Mouse (Mus musculus) testis, postnatal 10 days (tissue): ENCODE measurements around the gene Spred2.

ENCODE experiments used
- DNase-seq: peaks from one replicate; pipeline ENCODE4 v3.0.0; 2021; ENCODE audit warnings: low spot score

The Spred2 gene

DNA sequence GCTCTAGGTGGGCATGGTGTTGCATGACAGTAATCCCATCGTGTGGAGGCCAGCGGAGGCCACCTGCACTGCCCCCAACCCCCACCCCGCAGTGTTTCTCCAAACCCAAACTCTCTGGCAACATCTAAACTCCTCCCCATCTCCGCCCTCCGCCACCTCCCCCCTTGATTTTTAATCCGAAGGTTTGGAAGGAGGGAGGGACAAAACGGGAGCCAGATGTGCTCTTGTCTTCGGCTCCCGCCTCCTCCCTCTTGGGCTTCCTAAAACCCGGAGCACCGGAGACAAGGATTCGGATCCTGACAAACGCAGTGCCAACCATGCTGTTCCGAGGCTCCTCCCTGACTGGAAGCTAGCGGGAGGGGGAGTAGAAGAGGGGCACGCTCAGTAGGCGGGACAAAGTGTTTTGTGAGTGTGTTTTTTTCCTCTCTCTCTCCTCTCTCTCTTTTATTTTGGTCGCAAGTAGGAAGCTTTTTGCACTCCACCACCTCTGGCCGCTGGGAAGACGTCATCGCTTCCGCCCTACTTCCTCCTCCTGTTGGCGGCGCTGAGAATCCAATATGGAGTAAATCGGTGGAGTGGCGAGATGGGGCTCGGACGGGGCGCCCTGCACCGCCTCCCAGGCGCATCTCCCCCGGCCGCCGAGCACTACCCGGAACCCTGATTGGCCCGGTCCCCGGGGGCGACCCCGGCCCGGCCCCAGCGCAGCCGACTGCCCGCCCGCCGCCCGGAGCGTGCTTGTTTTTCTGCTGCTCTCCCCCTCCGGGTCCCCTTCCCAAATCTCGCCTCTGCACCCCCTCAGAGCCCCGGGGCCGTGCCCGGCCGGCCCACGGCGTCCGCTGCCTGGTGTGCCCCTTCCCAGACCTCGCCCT lies at the start of gene Spred2:
Spred2 (plus strand) TSS at position 488 of the 869 bp plus-strand sequence.
- DNase-seq = peak; percentile 90

DNA sequence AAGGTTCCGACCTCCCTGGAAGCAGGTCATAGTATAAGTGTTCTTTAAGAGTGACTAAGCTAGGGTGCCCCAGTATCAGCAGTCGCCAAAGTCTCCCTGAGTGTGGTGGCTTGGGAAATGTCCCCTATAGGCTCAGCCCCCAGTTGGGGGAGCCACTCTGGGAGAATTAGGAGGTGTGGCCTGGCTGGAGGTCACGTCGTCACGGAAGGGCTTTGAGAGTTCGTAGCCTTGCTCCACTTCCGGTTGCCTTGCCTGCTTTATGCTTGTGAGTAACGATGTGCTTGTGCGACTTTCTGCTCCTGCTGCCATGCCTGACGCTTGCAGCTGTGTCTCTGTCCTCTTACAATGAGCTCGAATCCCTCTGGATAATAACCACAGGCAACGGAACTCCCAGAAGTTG lies 48.6 kb upstream of the Spred2 start:
- DNase-seq = no peak

DNA sequence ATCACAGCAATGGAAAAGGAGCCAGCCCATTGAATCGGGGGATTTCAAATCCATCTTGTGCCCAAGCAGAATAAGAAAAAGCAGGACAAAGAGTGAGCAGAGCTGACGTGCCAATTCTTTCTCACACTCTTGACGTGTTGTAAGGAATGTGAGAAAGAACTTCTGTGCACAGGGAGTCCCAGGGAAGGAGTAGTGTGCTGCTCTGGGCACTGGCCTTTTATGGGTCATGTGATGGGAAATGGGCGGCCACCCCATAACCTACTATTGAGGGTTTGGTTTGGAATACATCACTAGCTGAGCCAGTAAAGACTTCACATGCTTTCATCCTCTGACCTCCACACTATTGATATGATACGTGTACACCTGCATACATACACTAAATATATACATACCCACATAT lies 48.2 kb upstream of the Spred2 start:
- DNase-seq = no peak

DNA sequence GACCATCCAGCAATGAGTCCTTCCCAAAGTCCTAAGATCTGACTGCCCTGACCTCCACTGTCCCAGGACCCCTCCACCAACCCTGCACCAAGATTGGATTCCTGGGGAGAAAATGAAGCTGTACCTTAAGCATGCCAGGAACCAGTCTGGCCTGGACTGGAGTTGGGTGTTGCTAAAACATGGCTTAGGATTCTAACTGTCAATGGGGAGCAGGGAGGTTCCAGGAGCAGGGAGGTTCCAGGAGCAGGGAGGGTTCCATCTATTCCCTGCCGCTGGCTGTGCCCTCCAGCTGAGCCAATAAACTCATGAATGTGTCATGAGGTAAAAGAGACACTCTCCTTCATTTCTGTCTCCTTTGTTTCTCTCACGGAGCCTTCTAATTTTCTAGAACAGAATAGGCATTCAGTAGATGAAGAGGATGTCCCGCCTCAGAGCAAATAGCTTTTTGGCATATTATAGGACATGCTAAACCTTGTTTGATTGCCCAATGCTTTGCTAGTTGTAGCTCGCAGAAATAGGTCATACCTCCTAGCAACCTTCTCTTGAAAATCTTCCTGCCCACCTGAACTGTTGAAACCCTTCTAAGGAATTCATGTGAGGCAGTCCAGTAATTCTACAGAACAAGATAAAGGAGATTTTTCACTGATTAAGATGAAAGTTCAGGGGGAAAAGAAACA lies 46.8 kb upstream of the Spred2 start:
- no peak for DNase-seq

DNA sequence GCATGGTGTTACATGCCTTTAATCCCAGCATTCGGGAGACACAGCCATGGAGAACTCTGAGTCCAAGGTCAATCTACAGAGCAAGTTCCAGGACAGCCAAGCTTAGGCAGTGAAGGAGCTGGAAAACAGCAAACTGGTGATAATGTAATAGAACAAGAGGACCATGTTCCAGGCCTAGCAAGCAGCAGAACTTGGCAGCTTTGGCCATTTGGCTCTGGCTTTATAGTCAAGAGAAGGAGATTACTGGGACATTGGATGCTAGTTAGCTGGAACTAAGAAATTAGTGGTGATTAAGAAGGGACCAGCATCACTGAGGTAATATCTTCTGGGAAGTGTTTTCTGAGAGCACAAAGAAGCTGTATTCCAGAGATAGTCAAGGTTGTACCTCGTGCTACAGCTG lies 42.8 kb upstream of the Spred2 start:
- no peak for DNase-seq

DNA sequence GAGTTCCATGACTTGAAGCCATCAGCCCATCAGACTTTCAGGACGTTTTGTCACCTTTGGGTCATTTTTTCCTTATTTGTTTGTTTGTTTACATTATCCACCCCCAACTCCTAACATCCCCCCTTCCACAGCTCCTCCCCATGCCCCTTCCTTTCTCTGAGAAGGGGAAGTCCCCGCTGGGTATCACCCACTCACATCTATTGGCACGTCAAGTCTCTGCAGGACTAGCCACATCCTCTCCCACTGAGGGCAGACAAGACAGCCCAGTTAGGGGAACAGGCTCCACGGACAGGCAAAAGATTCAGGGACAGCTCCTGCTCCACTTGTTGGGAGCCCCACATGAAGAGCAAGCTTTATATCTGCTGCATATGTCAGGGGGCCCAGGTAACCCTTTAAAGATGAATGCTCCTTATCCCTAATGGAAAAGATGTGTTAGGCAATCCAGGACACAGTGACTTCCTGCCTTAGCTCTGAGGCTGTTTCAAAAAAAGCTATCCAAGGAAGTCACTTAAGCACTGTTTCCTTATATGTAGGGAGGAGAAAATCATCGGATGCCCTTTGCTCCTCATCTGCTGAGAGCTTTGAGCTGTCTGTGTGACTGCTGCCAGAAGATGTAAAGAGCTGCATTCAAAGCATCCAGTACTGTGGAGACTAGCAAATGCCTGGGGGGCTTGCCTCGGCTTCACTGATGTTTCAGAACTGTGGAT lies 33.3 kb upstream of the Spred2 start:
- no peak for DNase-seq

DNA sequence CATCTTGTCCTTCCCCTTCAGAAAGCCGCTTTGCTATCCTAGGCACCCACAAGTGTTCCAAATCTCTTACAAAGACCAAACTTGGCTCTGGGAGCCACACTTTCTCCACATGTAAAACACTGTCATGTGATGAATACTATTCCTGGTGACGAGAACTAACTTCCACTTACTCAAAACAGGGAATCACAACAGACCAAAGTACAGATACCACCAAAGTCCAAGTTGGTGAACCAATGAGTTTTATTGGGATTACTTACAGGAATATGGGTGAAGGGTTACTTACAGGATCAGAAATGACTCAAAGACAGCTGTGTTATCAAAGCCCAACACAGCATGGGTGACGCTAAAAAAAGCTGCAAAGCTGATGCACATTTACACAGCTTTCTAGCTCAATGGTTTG lies 30.9 kb upstream of the Spred2 start:
- DNase-seq = no peak

DNA sequence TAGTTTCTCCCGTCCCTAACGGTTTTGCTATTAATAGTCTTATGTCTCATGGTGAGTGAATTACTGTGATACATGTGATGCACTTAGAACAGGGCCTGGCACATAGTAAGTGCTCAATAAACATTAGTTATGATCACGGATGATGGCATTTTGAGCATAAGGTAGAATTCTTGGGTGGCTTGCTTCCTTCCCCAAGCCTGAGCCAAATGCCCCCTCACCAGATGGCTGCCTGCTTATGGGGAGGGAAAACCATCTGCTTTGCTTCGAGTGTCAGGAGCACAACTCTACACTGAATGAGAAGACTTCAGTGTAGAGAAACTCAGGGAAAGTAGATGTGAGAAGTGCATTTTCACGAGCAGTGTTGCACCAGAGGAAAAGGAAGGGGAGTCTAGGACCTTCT lies 24.6 kb upstream of the Spred2 start:
- DNase-seq = no peak

DNA sequence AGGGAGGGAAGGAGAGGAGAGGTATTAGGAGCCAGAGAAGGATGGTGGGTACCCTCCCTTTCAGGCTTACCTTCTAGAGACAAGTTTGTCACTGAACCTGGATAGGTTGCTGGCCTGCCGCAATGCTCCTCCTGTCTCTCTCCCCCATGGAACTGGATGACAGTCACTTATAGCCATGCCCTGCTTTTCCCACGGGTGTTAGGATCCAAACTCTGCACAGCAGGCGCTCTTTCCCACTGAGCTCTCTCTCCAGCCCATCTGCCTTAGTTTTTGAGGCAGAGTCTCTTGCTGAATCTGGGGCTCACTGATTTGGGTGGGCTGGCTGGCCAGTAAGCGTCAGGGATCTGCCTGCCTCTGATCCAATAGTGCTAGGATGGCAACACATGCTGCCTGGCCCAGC lies 23.5 kb upstream of the Spred2 start:
- DNase-seq = no peak

DNA sequence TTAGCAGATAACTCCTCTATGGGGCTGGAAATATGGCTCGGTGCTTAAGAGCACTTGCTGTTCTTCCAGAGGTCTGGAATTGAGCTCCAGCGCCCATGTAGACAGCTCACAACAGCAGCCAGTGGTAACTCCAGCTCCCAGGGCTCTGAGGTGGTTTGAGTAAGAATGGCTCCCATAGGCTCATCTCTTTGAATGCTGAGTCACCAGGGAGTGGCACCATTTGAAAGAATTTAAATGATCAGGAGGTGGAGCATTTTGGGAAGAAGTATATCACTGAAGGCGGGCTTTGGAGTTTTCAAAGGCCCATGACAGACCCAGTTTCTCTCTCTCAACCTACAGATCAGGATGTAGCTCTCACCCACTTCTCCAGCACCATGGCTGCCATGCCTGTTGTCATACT lies 13.0 kb upstream of the Spred2 start:
- DNase-seq = no peak

DNA sequence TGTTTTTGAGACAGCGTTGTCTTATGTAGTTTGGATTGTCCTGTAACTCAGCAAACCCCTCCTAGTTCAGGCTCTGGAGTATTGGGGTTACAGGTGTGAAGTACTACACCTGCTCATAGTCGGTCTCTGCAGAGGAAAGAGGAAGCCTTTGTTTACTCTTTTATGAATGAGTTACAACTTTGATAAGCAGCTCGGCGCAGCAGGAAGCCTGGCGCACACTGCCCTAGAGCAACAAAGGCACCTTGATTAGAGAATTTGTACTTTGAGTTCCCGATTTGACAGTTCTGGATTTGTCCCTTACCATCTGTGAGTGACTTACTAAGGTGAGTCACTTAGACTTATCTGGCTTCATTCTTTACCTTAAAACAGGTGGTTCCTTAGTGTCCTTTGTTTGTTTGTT lies 12.0 kb upstream of the Spred2 start:
- DNase-seq = no peak

DNA sequence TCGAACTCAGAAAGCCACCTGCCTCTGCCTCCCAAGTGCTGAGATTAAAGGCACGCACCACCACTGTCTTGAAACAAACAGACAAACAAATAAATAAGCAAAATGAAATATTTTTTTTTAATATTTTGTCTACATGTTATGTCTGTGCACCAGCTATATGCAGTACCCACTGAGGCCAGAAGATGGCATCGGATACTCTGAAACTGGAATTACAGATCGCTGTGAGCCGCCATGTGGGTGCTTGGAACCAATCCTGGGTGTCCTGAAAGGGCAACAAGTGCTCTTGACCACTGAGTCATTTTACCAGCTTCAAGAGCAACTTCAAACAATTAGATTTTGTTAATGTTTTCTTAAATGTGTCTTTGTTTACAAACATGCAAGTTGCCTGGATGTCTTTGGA lies 11.5 kb upstream of the Spred2 start:
- DNase-seq = no peak

DNA sequence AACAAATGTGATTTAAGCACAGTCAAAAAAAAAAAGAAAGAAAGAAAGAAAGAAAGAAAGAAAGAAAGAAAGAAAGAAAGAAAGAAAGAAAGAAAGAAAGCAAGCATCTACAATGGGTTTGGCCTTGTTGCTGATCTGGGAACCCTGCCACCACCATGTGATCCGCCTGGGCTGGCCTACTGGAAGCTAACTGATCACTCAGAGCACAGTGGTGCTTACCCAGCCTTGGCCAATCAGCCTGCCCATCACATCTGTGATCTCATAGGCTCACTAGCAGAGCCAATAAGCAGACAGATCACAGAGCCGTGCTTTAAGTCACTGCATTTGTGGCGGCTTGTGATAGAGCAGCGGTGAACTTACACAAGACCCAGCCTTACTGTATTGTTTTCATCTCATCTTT lies 10.4 kb upstream of the Spred2 start:
- DNase-seq = no peak

DNA sequence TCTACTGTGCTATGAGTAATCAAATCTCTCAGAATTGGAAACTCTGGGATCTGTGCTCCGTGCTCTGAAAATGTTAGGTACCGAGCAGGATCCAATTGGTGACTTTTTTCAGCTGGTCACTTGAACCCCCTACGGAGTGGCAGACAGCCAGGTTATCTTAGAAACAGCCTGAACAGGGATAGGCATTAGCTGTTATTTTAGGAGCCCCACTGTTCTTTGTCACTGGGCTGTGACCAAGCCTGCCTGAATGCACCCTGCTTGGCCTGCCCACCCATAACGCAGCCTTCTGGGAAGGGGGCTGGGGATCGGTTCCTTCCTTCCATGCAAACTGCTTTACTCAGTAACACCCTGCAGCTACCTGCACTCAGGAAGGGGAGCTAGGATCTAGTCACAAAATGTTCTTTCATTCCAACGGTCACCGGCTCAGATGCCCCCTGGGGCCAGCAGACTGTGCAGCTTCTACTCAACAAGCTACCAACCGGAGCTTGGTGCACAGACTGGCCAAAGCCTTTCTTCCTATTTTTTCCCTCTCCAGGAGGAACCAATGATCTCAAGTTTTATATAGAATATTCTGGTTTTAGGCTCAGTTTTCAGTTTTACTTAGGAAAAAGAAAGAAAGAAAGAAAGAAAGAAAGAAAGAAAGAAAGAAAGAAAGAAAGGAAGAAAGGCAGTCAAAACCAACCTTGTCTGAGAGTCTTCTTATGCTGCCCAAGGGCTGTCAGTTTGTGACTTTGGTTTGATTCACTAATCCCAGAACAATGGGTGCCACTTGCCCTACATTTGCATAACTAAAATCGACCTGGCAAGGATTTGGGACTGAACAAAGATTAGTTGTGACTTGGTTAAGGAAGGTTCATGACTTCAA lies 6.6 kb upstream of the Spred2 start:
- DNase-seq = no peak

DNA sequence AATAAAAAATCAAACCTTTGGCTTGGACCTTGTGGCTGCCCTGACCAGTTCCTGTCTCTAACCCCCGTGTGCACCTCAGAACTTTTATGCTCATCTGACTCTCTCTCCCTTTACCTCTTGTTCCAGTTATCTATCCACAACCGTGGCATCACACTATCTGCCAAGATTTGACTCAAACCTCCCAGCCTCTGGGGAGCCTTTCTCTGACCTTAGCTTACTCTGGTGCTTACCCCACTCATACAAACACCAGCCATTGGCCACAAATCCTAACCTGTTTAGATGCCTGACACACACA lies 6.0 kb upstream of the Spred2 start:
- no peak for DNase-seq

DNA sequence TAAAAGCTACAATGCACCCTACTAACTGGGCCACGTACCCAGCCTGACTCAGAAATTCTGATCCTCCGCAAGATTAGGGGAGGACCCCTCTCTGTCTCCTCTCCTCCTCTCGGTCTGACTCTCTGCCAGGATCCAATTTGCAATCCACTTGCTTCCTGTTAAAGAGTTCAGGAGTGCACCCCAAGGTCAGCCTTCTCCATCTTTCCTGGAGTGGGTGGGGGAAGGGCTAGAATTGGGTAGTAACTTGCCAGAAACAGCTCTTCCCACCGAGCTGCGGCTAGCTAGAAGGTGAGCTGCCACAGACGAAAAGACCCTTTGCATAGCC lies 4.8 kb upstream of the Spred2 start:
- peak; percentile 57 for DNase-seq

DNA sequence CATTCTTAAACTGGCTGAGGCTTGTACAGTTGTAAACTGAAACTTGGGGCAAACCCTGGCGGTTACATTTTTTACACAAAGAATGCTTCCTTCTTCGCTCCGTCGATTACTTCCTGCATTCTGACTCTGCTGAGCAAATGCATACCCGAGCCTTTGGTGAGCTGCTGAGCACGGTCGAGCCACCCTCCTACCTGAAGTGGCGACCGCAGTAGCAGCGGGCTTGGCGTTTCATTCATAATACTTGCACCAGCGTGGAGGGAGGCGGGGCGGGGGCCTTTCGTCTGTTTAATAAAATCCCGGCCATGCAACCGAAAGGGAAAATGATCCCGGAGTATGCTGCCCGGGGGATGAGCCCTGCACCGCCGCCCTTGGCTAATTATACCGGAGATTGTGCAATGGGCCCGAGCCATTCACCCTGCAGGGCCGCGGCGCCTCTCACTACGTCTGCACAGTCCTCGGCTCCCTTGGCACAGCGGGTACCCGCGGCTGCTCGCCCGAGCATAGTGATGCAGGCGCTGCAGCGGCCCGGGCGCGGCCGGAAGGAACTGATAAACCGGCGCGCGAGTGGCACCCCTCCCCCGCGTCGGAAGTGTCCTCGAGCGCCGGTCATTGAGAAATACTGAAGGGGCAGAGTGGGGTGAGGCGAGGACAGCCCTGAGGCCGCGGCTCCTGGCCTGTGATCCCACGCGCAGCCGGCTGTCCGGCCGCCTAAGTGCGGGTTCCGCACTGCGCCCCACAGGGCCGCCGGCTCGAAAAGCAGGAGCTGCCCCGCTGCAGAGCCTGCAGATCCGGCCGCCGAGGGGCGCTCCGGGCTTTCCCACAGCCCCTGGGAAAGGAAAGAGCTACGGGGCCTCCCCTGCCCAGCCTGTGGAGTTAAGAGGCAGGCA lies 4.1 kb upstream of the Spred2 start:
- DNase-seq = peak; percentile 87

DNA sequence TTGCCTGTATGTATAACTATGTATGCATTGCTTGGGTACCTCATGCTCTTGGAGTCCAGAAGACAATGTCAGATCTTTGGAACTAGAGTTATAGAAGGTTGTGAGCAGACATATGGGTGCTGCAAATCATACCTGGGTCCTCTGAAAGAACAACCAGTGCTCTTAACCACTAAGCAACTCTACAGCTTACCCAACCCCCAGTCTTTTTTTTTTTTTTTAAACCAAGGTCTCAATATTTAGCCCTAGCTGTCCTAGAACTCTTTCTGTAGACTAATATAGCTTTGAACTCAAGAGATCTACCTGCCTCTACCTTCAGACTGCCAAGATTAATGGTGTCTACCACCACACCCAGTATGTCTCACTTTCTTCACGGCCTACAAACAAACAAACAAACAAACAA lies 2.5 kb upstream of the Spred2 start:
- DNase-seq = no peak

DNA sequence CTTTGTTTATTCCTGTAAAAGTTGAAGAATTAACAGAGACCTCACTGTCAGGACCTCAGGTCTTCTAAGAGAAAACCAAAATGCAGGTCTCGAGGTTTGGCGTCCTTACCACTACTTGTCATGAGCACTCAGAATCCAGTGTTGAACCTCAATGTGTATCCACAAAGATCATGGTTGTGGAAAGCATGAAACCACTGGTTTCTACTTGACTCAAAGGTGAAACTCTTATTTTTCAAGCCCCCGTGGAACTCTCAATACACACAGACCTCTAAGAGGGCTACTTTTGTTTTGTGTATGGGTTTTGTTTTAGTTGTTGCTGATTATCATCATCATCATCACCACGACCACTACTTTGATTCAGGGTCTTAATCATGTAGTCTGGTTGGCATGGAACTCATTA lies 2.0 kb upstream of the Spred2 start:
- DNase-seq = no peak

DNA sequence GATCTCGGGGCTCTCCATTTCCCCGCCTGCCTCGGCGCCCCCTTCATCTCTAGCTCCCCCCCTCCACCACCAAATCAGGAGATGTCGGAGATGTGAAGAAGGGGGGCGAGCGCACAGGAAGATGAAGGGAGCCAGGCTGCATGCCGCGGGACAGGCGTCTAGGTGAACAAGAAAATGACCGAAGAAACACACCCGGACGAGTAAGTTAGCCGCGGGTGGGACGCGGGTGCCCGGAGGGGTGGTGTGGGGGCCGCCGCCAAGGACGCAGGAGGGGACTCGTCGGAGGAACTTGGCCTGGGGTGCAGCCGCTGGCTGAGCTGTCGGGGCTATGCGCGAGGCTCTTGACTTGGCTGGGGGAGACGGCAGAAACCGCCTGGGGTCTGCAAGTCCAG lies 578 bp downstream of the Spred2 start:
- no peak for DNase-seq

DNA sequence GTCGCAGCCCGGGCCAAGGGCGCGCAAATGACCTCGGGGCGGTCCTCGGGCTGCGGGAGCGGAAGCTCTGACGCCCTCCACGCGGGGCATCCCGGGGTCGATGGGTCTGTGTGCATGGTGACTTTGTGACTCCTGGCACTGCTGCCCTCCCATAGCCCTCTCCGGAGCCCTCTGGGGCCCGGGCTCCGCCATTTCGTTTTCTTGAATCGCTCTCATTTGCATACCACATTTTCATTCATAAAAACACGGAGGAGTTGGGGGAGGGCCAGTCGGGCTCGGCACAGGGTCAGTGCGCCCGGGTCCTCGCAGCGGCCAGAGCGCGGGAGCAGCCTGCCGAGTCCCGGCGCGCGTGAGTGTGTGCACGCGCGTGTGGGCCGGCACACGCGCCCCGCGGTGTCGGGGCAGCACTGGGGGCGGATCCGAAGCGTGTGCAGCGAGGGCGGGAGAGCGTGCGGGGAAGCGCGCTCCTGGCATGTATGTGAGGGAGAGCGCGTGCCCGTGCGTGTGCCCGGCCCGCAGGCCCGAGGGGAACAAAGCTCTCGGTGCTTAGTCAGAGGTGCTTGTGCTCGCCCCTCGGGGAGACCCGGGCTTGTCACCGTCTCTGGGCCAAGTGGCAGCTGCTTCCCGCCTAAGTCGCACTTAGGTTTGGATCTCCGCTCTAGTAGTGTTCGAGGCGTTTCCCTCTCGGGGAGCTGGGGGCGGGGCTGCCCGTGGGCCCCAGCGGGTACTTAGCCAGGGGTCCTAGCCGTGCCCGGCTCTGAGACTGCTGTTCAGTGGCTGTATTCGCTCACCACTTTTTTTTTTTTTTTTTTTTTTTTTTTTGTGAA lies 1.2 kb downstream of the Spred2 start:
- peak; percentile 75 for DNase-seq
